Mouse (Mus musculus) stomach, postnatal 0 days (tissue): ENCODE measurements at regions not wholly inside any gene's neighbourhood (a gene's known extent, or its start where the extent isn't known, plus 50 kb on each side); places are given as distances from the start of the nearest gene placed in this dataset.
A peak's percentile ranks its signal among the peaks of the same experiment; 100 is the strongest.

Source experiments
- CTCF ChIP-seq: IDR thresholded peaks from 2 replicates; pipeline ENCODE4 v1.5.1; 2016; ENCODE audit warnings: antibody characterized with exemption, low read depth, mild to moderate bottlenecking, moderate library complexity
- EP300 ChIP-seq: optimal IDR thresholded peaks from 2 replicates; pipeline ENCODE3; 2016; ENCODE audit warnings: antibody characterized with exemption

DNA sequence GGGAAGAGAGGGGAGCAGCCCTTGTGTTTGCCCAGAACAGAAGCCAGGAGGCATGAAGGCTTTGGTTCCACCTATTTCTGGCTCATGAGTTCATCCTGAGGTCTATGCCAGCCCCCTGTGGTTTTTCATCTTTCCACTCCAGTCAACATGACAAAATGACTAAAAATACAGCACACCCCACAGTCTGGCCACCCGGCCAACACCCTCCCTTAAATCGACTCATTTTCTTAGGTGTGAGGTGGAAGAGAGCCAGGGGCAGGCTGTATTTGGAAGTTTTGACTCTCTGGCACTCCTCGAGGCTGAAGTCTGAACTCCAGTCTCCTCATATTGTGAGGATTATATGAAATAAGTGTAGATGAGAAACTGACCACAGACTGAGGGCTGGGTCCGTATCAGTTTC is 55.0 kb upstream of the Ywhaq start:
- peak; percentile 47 for TF ChIP-seq CTCF
- no peak for TF ChIP-seq EP300
